In the genomic region with DNA sequence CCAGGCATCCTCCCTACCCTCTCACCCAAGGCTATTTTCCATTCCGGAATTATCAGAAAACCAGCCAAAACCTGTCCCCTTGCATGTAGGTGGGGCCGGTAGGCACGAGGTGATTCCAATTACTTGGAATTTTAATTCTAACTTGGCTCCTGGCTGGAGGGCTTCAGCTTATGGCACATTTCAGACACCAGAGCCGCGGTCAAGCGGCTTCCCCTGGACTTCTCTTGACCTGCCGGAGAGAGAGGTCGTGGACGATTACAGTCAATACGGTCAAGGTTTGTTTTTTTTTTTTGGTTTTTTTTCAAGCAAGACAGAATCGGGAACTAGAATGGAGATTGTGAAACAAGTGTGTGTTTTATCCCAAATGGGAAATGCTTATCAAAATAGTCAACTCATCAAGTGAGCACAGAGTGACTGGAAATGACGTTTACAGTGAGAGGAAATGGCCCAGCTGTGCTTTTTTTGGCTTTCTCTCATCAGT, we compare ENCODE assay signal across 8 mouse cellular contexts. TPM values are rescaled to one million over a fixed set of nuclear protein-coding genes. Genes with fewer than 3 reads are reported as not detected.
A peak's percentile ranks its signal among the peaks of the same experiment; 100 is the strongest.
DNase-seq lines count a peak whose midpoint lies in the region; ATAC-seq lines count a peak whose summit lies in the region.

No protein-coding gene starts in this region.

- H3K9me3 ChIP-seq in heart, embryonic 15.5 days (replicated peaks): peaks cover 20% of the 10 kb centered on the region
- peaks cover 92% of the 10 kb centered on the region for H3K9me3 ChIP-seq in hindbrain, embryonic 10.5 days

- DNase-seq in cerebellum, adult 11-12 months: peak; percentile 10
- DNase-seq in layer of hippocampus, postnatal 14 days (ENCODE audit: low spot score in 2 of 2): peak; percentile 16 to 19
- DNase-seq in layer of hippocampus, postnatal 36 days: no peak
- DNase-seq in NIH3T3 (ENCODE audit: low read depth): peak; percentile 55
- peak; percentile 28 for DNase-seq in naive thymus-derived CD4-positive, alpha-beta T cell, adult 2 months (ENCODE audit: low read depth)
- no peak for DNase-seq in hindbrain, embryonic 10.5 days (ENCODE audit: low spot score)

- H3K36me3 ChIP-seq in heart, embryonic 15.5 days: peaks cover 40% of the 10 kb centered on the region
- peaks cover 95% of the 10 kb centered on the region for H3K36me3 ChIP-seq in hindbrain, embryonic 10.5 days

- H3K27ac ChIP-seq in heart, embryonic 15.5 days: peak overlapping the region; percentile 18
- no peak overlapping the region for H3K27ac ChIP-seq in hindbrain, embryonic 10.5 days

- 69% methylated on average over 12 of the region's 12 CpGs for WGBS in heart, embryonic 15.5 days
- WGBS in hindbrain, embryonic 10.5 days: 86% methylated on average over 12 of the region's 12 CpGs

- no peaks in the 10 kb centered on the region for H3K27me3 ChIP-seq in heart, embryonic 15.5 days
- no peaks in the 10 kb centered on the region for H3K27me3 ChIP-seq in hindbrain, embryonic 10.5 days (ENCODE audit: insufficient read depth, poor library complexity, severe bottlenecking)

- no peak overlapping the region for H3K9ac ChIP-seq in heart, embryonic 15.5 days

- peaks cover 4% of the 10 kb centered on the region; the same call in 1 of the 2 replicates for H3K4me1 ChIP-seq in heart, embryonic 15.5 days (replicated peaks)
- H3K4me1 ChIP-seq in hindbrain, embryonic 10.5 days (replicated peaks): no peaks in the 10 kb centered on the region

- H3K4me2 ChIP-seq in heart, embryonic 15.5 days: peak overlapping the region; percentile 0; the same call in 1 of the 2 replicates

- ATAC-seq in cerebellum, adult (ENCODE audit: insufficient number of reproducible peaks, low FRiP score, low TSS enrichment): no peak
- ATAC-seq in heart, embryonic 15.5 days (replicated peaks; ENCODE audit: insufficient number of reproducible peaks, insufficient read depth, low FRiP score, low read depth): no peak

- H3K4me3 ChIP-seq in heart, embryonic 15.5 days: no peak overlapping the region
- H3K4me3 ChIP-seq in hindbrain, embryonic 10.5 days: no peak overlapping the region

RNA-seq across cellular contexts. Expression of gene Gm21887, which starts 28.6 kb away (rescaled TPM):
- total RNA-seq in layer of hippocampus, postnatal 14 days (2021): 100 to 1,000 TPM; 225 to 399 TPM
- total RNA-seq in layer of hippocampus, postnatal 36 days (2021): 100 to 1,000 TPM; 230 to 241 TPM
- polyA plus RNA-seq in heart, embryonic 15.5 days (2015; fragmentation: Nextera tagmentation; extraction: Ambion mirVana): 122 and 155 TPM in 2 replicates
- polyA plus RNA-seq in hindbrain, embryonic 10.5 days (2016; fragmentation: Nextera tagmentation; extraction: Ambion mirVana): 229 and 264 TPM in 2 replicates

Comparison
In these comparisons a context has a peak if more than half of its experiments do, and no peak if none do; other contexts are left out.
1. DNase-seq: peak in cerebellum, adult 11-12 months (single experiment), layer of hippocampus, postnatal 14 days (2 of 2), NIH3T3 (single experiment) and naive thymus-derived CD4-positive, alpha-beta T cell, adult 2 months (single experiment); none in layer of hippocampus, postnatal 36 days (0 of 2) and hindbrain, embryonic 10.5 days (single experiment).